26 mouse cellular contexts compared by ENCODE assay signal in the genomic region with DNA sequence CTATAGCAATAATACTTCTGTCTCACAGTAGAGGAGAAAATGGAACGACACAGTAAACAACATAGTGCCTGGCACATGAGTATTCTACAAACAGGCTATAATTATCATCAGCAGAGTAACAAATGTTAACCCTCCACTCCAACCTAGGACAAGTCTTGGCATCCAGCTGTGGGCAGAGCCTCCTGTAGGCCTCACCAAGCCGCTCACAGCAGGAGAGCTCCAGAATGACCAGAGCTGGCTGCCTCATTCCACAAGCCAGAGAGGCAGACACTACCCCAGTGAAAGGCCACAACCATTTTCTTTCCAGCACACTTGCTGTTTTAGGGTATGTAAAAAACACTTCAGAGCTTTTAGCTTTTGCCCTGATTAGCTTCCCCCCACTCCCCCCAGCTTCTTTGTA. TPM values are rescaled to one million over a fixed set of nuclear protein-coding genes. Genes with fewer than 3 reads are reported as not detected.
DNase-seq lines count a peak whose midpoint lies in the region; ATAC-seq and TF ChIP-seq lines count a peak whose summit lies in the region.
"Had no signal": no experiment of that assay in that cellular context is flagged by ENCODE, and none has a peak within 500 bp of the region (broad histone marks: within the 10 kb centered on the region; RNA-seq: fewer than 3 reads in every experiment).

No protein-coding gene starts in this region.

- intact Hi-C loops in heart, postnatal 36 days (cut with DNase I): no loop called here
- intact Hi-C loops in left cerebral cortex, postnatal 25 days (cut with DNase I): no loop called here

- no peak for TF ChIP-seq EP300 in stomach, postnatal 0 days (optimal IDR thresholded peaks at IDR 0.05)

- no peak overlapping the region for H3K4me3 ChIP-seq in heart, embryonic 13.5 days
- no peak overlapping the region for H3K4me3 ChIP-seq in intestine, postnatal 0 days (ENCODE audit: low read depth, low read length)
- H3K4me3 ChIP-seq in intestine, embryonic 15.5 days (replicated peaks): no peak overlapping the region
- no peak overlapping the region for H3K4me3 ChIP-seq in stomach, postnatal 0 days (ENCODE audit: low read depth, low read length)
- H3K4me3 ChIP-seq: embryonic facial prominence, embryonic 10.5 days; embryonic facial prominence, embryonic 13.5 days; erythroblast, embryonic 14.5 days; forebrain, embryonic 12.5 days; forebrain, embryonic 15.5 days; hindbrain, embryonic 12.5 days; hindbrain, embryonic 15.5 days had no signal

- no peak for TF ChIP-seq CTCF in intestine, postnatal 0 days (IDR thresholded peaks at IDR 0.05; ENCODE audit: low read depth)
- no peak for TF ChIP-seq CTCF in stomach, postnatal 0 days (IDR thresholded peaks at IDR 0.05; ENCODE audit: low read depth)

- H3K36me3 ChIP-seq in heart, embryonic 13.5 days: peaks cover 73% of the 10 kb centered on the region
- peaks cover 50% of the 10 kb centered on the region for H3K36me3 ChIP-seq in intestine, postnatal 0 days (ENCODE audit: control insufficient read depth, insufficient read depth)
- H3K36me3 ChIP-seq in intestine, embryonic 15.5 days: peaks cover 16% of the 10 kb centered on the region; the same call in 1 of the 2 replicates
- peaks cover 7% of the 10 kb centered on the region for H3K36me3 ChIP-seq in stomach, postnatal 0 days (ENCODE audit: control insufficient read depth, insufficient read depth, low read length)

- no peak overlapping the region for H3K4me2 ChIP-seq in heart, embryonic 13.5 days
- no peak overlapping the region for H3K4me2 ChIP-seq in intestine, postnatal 0 days (replicated peaks; ENCODE audit: low read depth)
- H3K4me2 ChIP-seq in intestine, embryonic 15.5 days (replicated peaks): no peak overlapping the region
- H3K4me2 ChIP-seq in stomach, postnatal 0 days (replicated peaks; ENCODE audit: low read depth): no peak overlapping the region
- H3K4me2 ChIP-seq: embryonic facial prominence, embryonic 13.5 days; forebrain, embryonic 12.5 days; forebrain, embryonic 15.5 days; hindbrain, embryonic 12.5 days; hindbrain, embryonic 15.5 days had no signal

- no peaks in the 10 kb centered on the region for H3K9me3 ChIP-seq in heart, embryonic 13.5 days
- H3K9me3 ChIP-seq in intestine, postnatal 0 days (ENCODE audit: control insufficient read depth): no peaks in the 10 kb centered on the region
- no peaks in the 10 kb centered on the region for H3K9me3 ChIP-seq in intestine, embryonic 15.5 days
- H3K9me3 ChIP-seq in stomach, postnatal 0 days (ENCODE audit: control insufficient read depth, low read length): no peaks in the 10 kb centered on the region
- H3K9me3 ChIP-seq: embryonic facial prominence, embryonic 10.5 days; embryonic facial prominence, embryonic 13.5 days; forebrain, embryonic 12.5 days; forebrain, embryonic 15.5 days; hindbrain, embryonic 12.5 days; hindbrain, embryonic 15.5 days had no signal

- WGBS in heart, embryonic 13.5 days: 68% methylated on average over 2 of the region's 2 CpGs
- 75% methylated on average over 2 of the region's 2 CpGs for WGBS in intestine, postnatal 0 days
- WGBS in intestine, embryonic 15.5 days: 90% methylated on average over 2 of the region's 2 CpGs
- WGBS in stomach, postnatal 0 days: 81% methylated on average over 2 of the region's 2 CpGs

- DNase-seq in heart, adult 11 months: peak; percentile 66
- no peak for DNase-seq in heart, postnatal 36 days
- no peak for DNase-seq in heart, postnatal 4 days
- no peak for DNase-seq in stomach, postnatal 0 days (ENCODE audit: low spot score)
- DNase-seq in left cerebral cortex, postnatal 25 days (ENCODE audit: low spot score in 2 of 2): no peak
- DNase-seq: adrenal gland, adult 8-10 months; adrenal gland, postnatal 25 days; cerebellum, adult 11-12 months; cerebellum, adult 8-10 months; cerebellum, postnatal 10 days; cerebellum, postnatal 36 days; embryo, embryonic 11 days; gastrocnemius, postnatal 25 days; kidney, adult 18-20 months had no signal

- H3K4me1 ChIP-seq in heart, embryonic 13.5 days: peaks cover 45% of the 10 kb centered on the region
- 0 out of 2 replicates have a peak, but pooled peaks cover 3% of the 10 kb centered on the region for H3K4me1 ChIP-seq in intestine, postnatal 0 days (replicated peaks; ENCODE audit: control insufficient read depth, insufficient read depth, low read length)
- H3K4me1 ChIP-seq in intestine, embryonic 15.5 days (replicated peaks): no peaks in the 10 kb centered on the region
- no peaks in the 10 kb centered on the region for H3K4me1 ChIP-seq in stomach, postnatal 0 days (replicated peaks; ENCODE audit: control insufficient read depth, insufficient read depth)
- H3K4me1 ChIP-seq: embryonic facial prominence, embryonic 10.5 days; embryonic facial prominence, embryonic 13.5 days; forebrain, embryonic 12.5 days; forebrain, embryonic 15.5 days; hindbrain, embryonic 12.5 days; hindbrain, embryonic 15.5 days had no signal

- H3K27me3 ChIP-seq in heart, embryonic 13.5 days (replicated peaks): no peaks in the 10 kb centered on the region
- no peaks in the 10 kb centered on the region for H3K27me3 ChIP-seq in intestine, postnatal 0 days (replicated peaks; ENCODE audit: control insufficient read depth, insufficient read depth, low read length)
- H3K27me3 ChIP-seq in intestine, embryonic 15.5 days (replicated peaks): no peaks in the 10 kb centered on the region
- H3K27me3 ChIP-seq in stomach, postnatal 0 days (ENCODE audit: control insufficient read depth, insufficient read depth, low read length): no peaks in the 10 kb centered on the region
- H3K27me3 ChIP-seq: embryonic facial prominence, embryonic 13.5 days; forebrain, embryonic 12.5 days; forebrain, embryonic 15.5 days; hindbrain, embryonic 12.5 days; hindbrain, embryonic 15.5 days had no signal

- H3K9ac ChIP-seq in heart, embryonic 13.5 days: no peak overlapping the region
- H3K9ac ChIP-seq in intestine, postnatal 0 days (ENCODE audit: low read depth, low read length): no peak overlapping the region
- H3K9ac ChIP-seq in intestine, embryonic 15.5 days: no peak overlapping the region
- no peak overlapping the region for H3K9ac ChIP-seq in stomach, postnatal 0 days (ENCODE audit: low read length)
- H3K9ac ChIP-seq: embryonic facial prominence, embryonic 13.5 days; forebrain, embryonic 12.5 days; forebrain, embryonic 15.5 days; hindbrain, embryonic 12.5 days; hindbrain, embryonic 15.5 days had no signal

- no peak for ATAC-seq in heart, embryonic 13.5 days (ENCODE audit: extremely low read depth, insufficient number of reproducible peaks, low FRiP score, low TSS enrichment)
- ATAC-seq in intestine, postnatal 0 days: no peak
- no peak for ATAC-seq in intestine, embryonic 15.5 days
- no peak for ATAC-seq in stomach, postnatal 0 days (ENCODE audit: low FRiP score, low TSS enrichment)
- ATAC-seq: activated CD4-positive, CD25-positive, alpha-beta regulatory T cell, adult 4 months; forebrain, embryonic 15.5 days had no signal

- H3K27ac ChIP-seq in heart, embryonic 13.5 days (replicated peaks): peak overlapping the region; percentile 74
- H3K27ac ChIP-seq in intestine, postnatal 0 days (ENCODE audit: low read depth, low read length): 0 out of 2 replicates have a peak overlapping the region, but pooled peaks have one; percentile 28
- no peak overlapping the region for H3K27ac ChIP-seq in intestine, embryonic 15.5 days
- H3K27ac ChIP-seq in stomach, postnatal 0 days (replicated peaks): 0 out of 2 replicates have a peak overlapping the region, but pooled peaks have one; percentile 8
- H3K27ac ChIP-seq: embryonic facial prominence, embryonic 10.5 days; embryonic facial prominence, embryonic 13.5 days; forebrain, embryonic 12.5 days; forebrain, embryonic 15.5 days; hindbrain, embryonic 12.5 days; hindbrain, embryonic 15.5 days had no signal

RNA-seq across cellular contexts. Expression of gene Gsg1l, which starts 45.5 kb away (rescaled TPM):
- 10 to 100 TPM in 1 of 2 experiments, 1 to 10 TPM in 1; 7.1 to 10.6 TPM for total RNA-seq in heart, postnatal 36 days (2021)
- polyA plus RNA-seq in heart, embryonic 13.5 days (2015; fragmentation: Nextera tagmentation; extraction: Ambion mirVana): 8.0 and 8.4 TPM in 2 replicates
- total RNA-seq in heart, postnatal 4 days (2021): 10 to 100 TPM; 17.6 to 18.8 TPM
- polyA plus RNA-seq in intestine, postnatal 0 days (2015; fragmentation: Nextera tagmentation; extraction: Ambion mirVana): 0.35 and 0.52 TPM in 2 replicates
- polyA plus RNA-seq in intestine, embryonic 15.5 days (2015; fragmentation: Nextera tagmentation; extraction: Ambion mirVana): 0.57 and 0.67 TPM in 2 replicates
- 0.67 and 0.77 TPM in 2 replicates for polyA plus RNA-seq in stomach, postnatal 0 days (2015; fragmentation: Nextera tagmentation; extraction: Ambion mirVana)
- total RNA-seq in left cerebral cortex, postnatal 25 days (2021): 10 to 100 TPM; 81.6 to 84.0 TPM
- total RNA-seq: ES-E14 had no signal
- polyA plus RNA-seq: activated CD4-positive, CD25-positive, alpha-beta regulatory T cell, adult 4 months; erythroblast, embryonic 14.5 days had no signal
